Mouse (Mus musculus) midbrain, postnatal 0 days (tissue): ENCODE measurements at regions not wholly inside any gene's neighbourhood (a gene's known extent, or its start where the extent isn't known, plus 50 kb on each side); places are given as distances from the start of the nearest gene placed in this dataset.

ENCODE experiments used
- ATAC-seq: fragments of 200-750 bp; cut with Nextera tagmentation; 2 replicates; pipeline ENCODE4 v1.8.0; 2017; ENCODE audit warnings: moderate number of reproducible peaks, mild to moderate bottlenecking, moderate TSS enrichment, moderate library complexity; ENCODE audit not compliant: low FRiP score
- DNase-seq: peaks from one replicate; pipeline ENCODE4 v3.0.0-alpha.2; 2015; ENCODE audit warnings: low spot score
- H3K27ac ChIP-seq: fragments of 300-500 bp; sonication (generic); 2 replicates; pipeline ENCODE4 v1.5.1; 2014; ENCODE audit warnings: low read depth, mild to moderate bottlenecking, low read length, mixed read lengths
- H3K27me3 ChIP-seq: fragments of 300-500 bp; sonication (generic); 2 replicates; pipeline ENCODE4 v1.6.1; 2014; ENCODE audit warnings: low read length, control low read depth, mixed read lengths; ENCODE audit not compliant: insufficient read depth
- H3K36me3 ChIP-seq: fragments of 300-500 bp; sonication (generic); 2 replicates; pipeline ENCODE4 v1.6.1; 2014; ENCODE audit warnings: low read length, control low read depth, mixed read lengths; ENCODE audit not compliant: insufficient read depth
- H3K4me1 ChIP-seq: fragments of 300-500 bp; sonication (generic); 2 replicates; pipeline ENCODE4 v1.6.1; 2014; ENCODE audit warnings: mild to moderate bottlenecking, control low read depth, antibody characterized with exemption, low read length, mixed read lengths; ENCODE audit not compliant: insufficient read depth
- H3K4me2 ChIP-seq: fragments of 300-500 bp; sonication (generic); 2 replicates; pipeline ENCODE4 v1.6.1; 2014; ENCODE audit warnings: low read depth, mild to moderate bottlenecking, low read length, mixed read lengths; ENCODE audit not compliant: poor library complexity, severe bottlenecking
- H3K4me3 ChIP-seq: fragments of 300-500 bp; sonication (generic); 2 replicates; pipeline ENCODE4 v1.5.1; 2014; ENCODE audit warnings: low read depth, mild to moderate bottlenecking, low read length, moderate library complexity
- H3K9ac ChIP-seq: fragments of 300-500 bp; sonication (generic); replicated peaks from 2 replicates; pipeline ENCODE4 v1.6.1; 2014; ENCODE audit warnings: mild to moderate bottlenecking, low read length, moderate library complexity, mixed read lengths; ENCODE audit not compliant: poor library complexity, severe bottlenecking
- H3K9me3 ChIP-seq: fragments of 300-500 bp; sonication (generic); 2 replicates; pipeline ENCODE4 v1.6.1; 2016; ENCODE audit warnings: low read length, control low read depth
- CTCF ChIP-seq: IDR thresholded peaks from 2 replicates; pipeline ENCODE4 v1.5.1; 2016; ENCODE audit warnings: antibody characterized with exemption, mild to moderate bottlenecking
- whole genome bisulfite sequencing: fragments of 180-500 bp; shearing (Covaris S2); extraction: QIAGEN DNeasy Blood & Tissue Kit; methylation state at CpG from one replicate; pipeline ENCODE4 v1.1.7; 2014; 5-methylcytosine and 5-hydroxymethylcytosine counted together

GRCm38 (mm10) chr8:89121051-89121450 lies 77.1 kb upstream of the Sall1 start:
- DNase-seq = no peak
- no peaks in the 10 kb centered on the region for H3K36me3 ChIP-seq
- ATAC-seq = no peak
- no peaks in the 10 kb centered on the region for H3K4me1 ChIP-seq
- TF ChIP-seq CTCF = no peak
- no peak overlapping the region for H3K4me2 ChIP-seq
- H3K27ac ChIP-seq = no peak overlapping the region
- no peak overlapping the region for H3K9ac ChIP-seq
- WGBS = 91% methylated on average over 6 of the region's 6 CpGs
- H3K4me3 ChIP-seq = no peak overlapping the region
- no peaks in the 10 kb centered on the region for H3K27me3 ChIP-seq
- H3K9me3 ChIP-seq = no peaks in the 10 kb centered on the region

GRCm38 (mm10) chr8:89107895-89108660 lies 64.1 kb upstream of the Sall1 start:
- H3K9me3 ChIP-seq = no peaks in the 10 kb centered on the region
- DNase-seq (no peak), ATAC-seq (no peak)

GRCm38 (mm10) chr8:89106346-89106745 lies 62.4 kb upstream of the Sall1 start:
- no peak overlapping the region for H3K9ac ChIP-seq
- TF ChIP-seq CTCF = no peak
- no peak overlapping the region for H3K4me3 ChIP-seq
- no peaks in the 10 kb centered on the region for H3K36me3 ChIP-seq
- no peak overlapping the region for H3K27ac ChIP-seq
- WGBS = 88% methylated on average over 4 of the region's 4 CpGs
- no peak for DNase-seq
- no peak overlapping the region for H3K4me2 ChIP-seq
- H3K4me1 ChIP-seq = no peaks in the 10 kb centered on the region
- no peaks in the 10 kb centered on the region for H3K9me3 ChIP-seq
- no peak for ATAC-seq
- no peaks in the 10 kb centered on the region; the same call in 1 of the 2 replicates for H3K27me3 ChIP-seq

More at GRCm38 (mm10) chr8:89107895-89108660, 64.1 kb upstream of the Sall1 start:
- Histone ChIP-seq H3K27me3 (no peaks in the 10 kb centered on the region; the same call in 1 of the 2 replicates), H3K27ac (no peak overlapping the region), H3K36me3 (no peaks in the 10 kb centered on the region), H3K4me1 (no peaks in the 10 kb centered on the region), H3K4me2 (no peak overlapping the region), H3K9ac (no peak overlapping the region), H3K4me3 (no peak overlapping the region)
- no peak for TF ChIP-seq CTCF
- WGBS = 74% methylated on average over 15 of the region's 15 CpGs

- H3K9me3 ChIP-seq = no peaks in the 10 kb centered on the region
- H3K4me1 ChIP-seq = no peaks in the 10 kb centered on the region
- H3K36me3 ChIP-seq = no peaks in the 10 kb centered on the region
- WGBS = 74% methylated on average over 4 of the region's 4 CpGs
- no peak overlapping the region for H3K4me3 ChIP-seq
- H3K27me3 ChIP-seq = no peaks in the 10 kb centered on the region
- ATAC-seq = no peak
- no peak overlapping the region for H3K27ac ChIP-seq
- no peak for TF ChIP-seq CTCF
- no peak overlapping the region for H3K4me2 ChIP-seq
- no peak for DNase-seq
- no peak overlapping the region for H3K9ac ChIP-seq
Observed at GRCm38 (mm10) chr8:89097396-89097795, 53.4 kb upstream of the Sall1 start.
